Comparison of ENCODE assay signal across 8 mouse cellular contexts in the genomic region with DNA sequence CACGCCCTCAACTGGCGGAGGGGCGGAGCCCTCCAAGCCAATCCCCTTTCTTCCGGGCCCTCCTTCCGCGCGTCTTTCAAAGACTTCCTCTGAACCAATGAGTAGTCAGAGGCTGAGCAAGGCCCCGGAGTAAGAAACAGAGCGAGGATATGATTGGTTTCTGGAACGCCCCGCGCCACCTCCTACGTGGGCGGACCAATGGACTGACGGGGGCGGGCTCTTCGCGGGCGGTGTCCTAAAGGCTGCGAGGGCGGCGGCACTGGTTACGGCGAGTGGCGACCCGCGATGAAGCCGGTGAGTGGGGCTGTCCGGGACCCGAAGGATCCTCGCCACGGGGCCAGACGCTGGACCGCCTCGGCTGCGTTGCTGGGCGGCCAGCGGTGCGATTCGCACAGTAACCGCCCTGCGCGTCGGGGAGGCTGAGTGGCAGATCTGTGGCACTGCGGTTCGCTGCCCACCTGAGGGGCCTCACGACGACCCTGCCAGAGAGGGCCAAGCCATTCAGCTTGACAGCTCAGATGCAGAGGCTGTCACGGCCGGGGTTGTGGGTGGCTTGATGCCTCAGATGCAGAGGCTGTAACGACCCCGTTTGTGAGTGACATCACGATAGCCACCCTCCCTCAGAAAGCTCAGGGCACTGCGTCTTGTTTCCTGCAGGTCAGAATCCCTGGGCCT. TPM values are rescaled to one million over a fixed set of nuclear protein-coding genes. Genes with fewer than 3 reads are reported as not detected.
DNase-seq lines count a peak whose midpoint lies in the region; ATAC-seq and TF ChIP-seq lines count a peak whose summit lies in the region.

TSS of gene Cdkn3 (plus strand) at position 187 of the 675 bp plus-strand sequence.

- CTCF ChIA-PET in Patski (lab: Charles Lee): no interaction called here

- H3K27me3 ChIP-seq in Patski: no peaks in the 10 kb centered on the region
- no peaks in the 10 kb centered on the region for H3K27me3 ChIP-seq in hindbrain, embryonic 13.5 days

- peak; percentile 57 for DNase-seq in Patski (ENCODE audit: low read depth, low spot score)
- peak; percentile 84 to 86 for DNase-seq in cerebellum, postnatal 14 days
- DNase-seq in frontal cortex, postnatal 14 days (ENCODE audit: low spot score in 2 of 2): peak; percentile 82 to 87
- DNase-seq in layer of hippocampus, postnatal 25 days (ENCODE audit: extremely low spot score in 1 of 2, low spot score in 1 of 2): peak; percentile 54 to 56
- DNase-seq in lung, postnatal 25 days (ENCODE audit: low spot score): peak; percentile 97
- DNase-seq in retina, embryonic 14.5 days (ENCODE audit: low spot score): peak; percentile 93
- DNase-seq in thymus, postnatal 4 days: peak; percentile 88

- in situ Hi-C loops in Patski (cut with MboI; ENCODE audit: low pct_unique_long_range_greater_than_20kb): loop anchor here (25.0 kb wide), 1 partner anchor 1373 kb away; no protein-coding TSS in a partner anchor

- TF ChIP-seq CTCF in Patski (IDR thresholded peaks at IDR 0.05): no peak

- peaks cover 11% of the 10 kb centered on the region for H3K4me1 ChIP-seq in hindbrain, embryonic 13.5 days (replicated peaks)

- H3K9ac ChIP-seq in hindbrain, embryonic 13.5 days: peak within 1 kb of the TSS; percentile 79

- peak; percentile 99 for ATAC-seq in Patski
- ATAC-seq in hindbrain, embryonic 13.5 days (ENCODE audit: low FRiP score): peak; percentile 100

- peaks cover 7% of the 10 kb centered on the region; the same call in 1 of the 2 replicates for H3K9me3 ChIP-seq in hindbrain, embryonic 13.5 days

- H3K4me3 ChIP-seq in hindbrain, embryonic 13.5 days: peak within 1 kb of the TSS; percentile 60

- POLR2A ChIA-PET in Patski (lab: Charles Lee): no interaction called here

- no peak within 1 kb of the TSS for H3K27ac ChIP-seq in hindbrain, embryonic 13.5 days

- under 1% methylated on average over 54 of the region's 54 CpGs for WGBS in hindbrain, embryonic 13.5 days

- peak within 1 kb of the TSS; percentile 93 for H3K4me2 ChIP-seq in hindbrain, embryonic 13.5 days

- H3K36me3 ChIP-seq in hindbrain, embryonic 13.5 days: no peaks in the 10 kb centered on the region

RNA-seq across cellular contexts. Expression of gene Cdkn3, which starts in this region (rescaled TPM):
- polyA plus RNA-seq in Patski (2021): 15.0 TPM
- 11.0 and 15.2 TPM in 2 replicates for polyA plus RNA-seq in hindbrain, embryonic 13.5 days (2015; fragmentation: Nextera tagmentation; extraction: Ambion mirVana)
- under 1 TPM; 0.49 to 0.68 TPM for total RNA-seq in layer of hippocampus, postnatal 25 days (2021)

Comparison
In these comparisons a context has a peak if more than half of its experiments do, and no peak if none do; other contexts are left out.
1. Peak in DNase-seq in layer of hippocampus, postnatal 25 days; RNA of the gene not detected or under 1 TPM.